Mouse (Mus musculus): Measurements from ENCODE around the gene Psph.

GRCm38 (mm10) chr5:129744050-129744449 is 43.2 kb downstream of the Psph start:
- TF ChIP-seq CTCF (IDR thresholded peaks at IDR 0.05) (no peak), EP300 (IDR thresholded peaks at IDR 0.05) (no peak)

Measured in lung, postnatal 0 days (tissue).